Mouse (Mus musculus) hindbrain, embryonic 14.5 days (tissue): ENCODE results near the gene Ugt1a6b. TPM values are rescaled to one million over a fixed set of nuclear protein-coding genes. Genes with fewer than 3 reads are reported as not detected.

Experiments
- ATAC-seq: fragments of 200-750 bp; cut with Nextera tagmentation; 2 replicates; pipeline ENCODE4 v1.8.0; 2017; ENCODE audit warnings: moderate number of reproducible peaks, mild to moderate bottlenecking, moderate TSS enrichment, moderate library complexity; ENCODE audit not compliant: low FRiP score
- DNase-seq: peaks from one replicate; pipeline ENCODE4 v3.0.0-alpha.2; 2015; ENCODE audit warnings: low spot score
- H3K27ac ChIP-seq: fragments of 300-500 bp; sonication (generic); 2 replicates; pipeline ENCODE4 v1.5.1; 2014; ENCODE audit warnings: mild to moderate bottlenecking, moderate library complexity
- H3K27me3 ChIP-seq: fragments of 300-500 bp; sonication (generic); 2 replicates; pipeline ENCODE4 v1.6.1; 2014; ENCODE audit warnings: mild to moderate bottlenecking, low read length, mixed read lengths; ENCODE audit not compliant: control insufficient read depth, insufficient read depth
- H3K36me3 ChIP-seq: fragments of 300-500 bp; sonication (generic); replicated peaks from 2 replicates; pipeline ENCODE4 v1.6.1; 2014; ENCODE audit not compliant: control insufficient read depth, insufficient read depth
- H3K4me1 ChIP-seq: fragments of 300-500 bp; sonication (generic); replicated peaks from 2 replicates; pipeline ENCODE4 v1.6.1; 2014; ENCODE audit warnings: antibody characterized with exemption, low read length, mixed read lengths; ENCODE audit not compliant: control insufficient read depth, insufficient read depth
- H3K4me2 ChIP-seq: fragments of 300-500 bp; sonication (generic); replicated peaks from 2 replicates; pipeline ENCODE4 v1.6.1; 2014; ENCODE audit warnings: mild to moderate bottlenecking, moderate library complexity
- H3K4me3 ChIP-seq: fragments of 300-500 bp; sonication (generic); replicated peaks from 2 replicates; pipeline ENCODE4 v1.5.1; 2014; ENCODE audit warnings: mild to moderate bottlenecking, low read length
- H3K9ac ChIP-seq: fragments of 300-500 bp; sonication (generic); 2 replicates; pipeline ENCODE4 v1.6.1; 2014
- H3K9me3 ChIP-seq: fragments of 300-500 bp; sonication (generic); 2 replicates; pipeline ENCODE4 v1.6.1; 2016; ENCODE audit warnings: low read length; ENCODE audit not compliant: control insufficient read depth
- WGBS: fragments of 180-500 bp; shearing (Covaris S2); extraction: QIAGEN DNeasy Blood & Tissue Kit; methylation state at CpG from one replicate; pipeline ENCODE4 v1.1.7; 2014; 5-methylcytosine and 5-hydroxymethylcytosine counted together
- polyA plus RNA-seq: library from polyadenylated mRNA; unstranded; fragments of >200 nt; fragmentation: Nextera tagmentation; extraction: Ambion mirVana; gene quantifications from 2 replicates; pipeline ENCODE4 v1.2.1, GENCODE M21; 2014

The Ugt1a6b gene
- polyA plus RNA-seq, 1 experiment from 2014 or later = 3.8 TPM

DNA sequence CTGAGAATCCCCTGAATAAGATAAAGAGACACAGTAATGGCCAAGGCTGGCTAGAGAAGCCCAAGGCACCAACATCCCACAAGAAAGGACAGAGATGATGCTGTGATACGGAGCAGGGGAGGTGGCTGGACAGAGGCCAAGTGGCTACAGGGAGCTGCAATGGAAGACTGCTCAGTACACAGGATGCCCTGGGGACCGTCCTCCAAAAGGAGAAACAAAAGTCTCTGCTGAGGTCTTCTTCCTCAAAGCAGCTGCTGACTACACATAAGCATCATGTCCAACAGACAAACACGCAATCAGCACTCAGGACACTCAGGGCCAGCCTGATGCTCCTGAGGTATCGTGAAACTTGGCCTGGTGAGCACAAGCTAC, 161.8 kb downstream of the Ugt1a6b start:
- 78% methylated on average over 4 of the region's 4 CpGs for WGBS
- Histone ChIP-seq H3K4me1 (no peaks in the 10 kb centered on the region), H3K9me3 (no peaks in the 10 kb centered on the region), H3K27me3 (no peaks in the 10 kb centered on the region), H3K9ac (no peak overlapping the region), H3K36me3 (peaks cover 96% of the 10 kb centered on the region), H3K4me2 (no peak overlapping the region), H3K4me3 (no peak overlapping the region), H3K27ac (no peak overlapping the region)
- no peak for ATAC-seq
- DNase-seq = no peak

- Histone ChIP-seq H3K4me2 (no peak overlapping the region), H3K9me3 (no peaks in the 10 kb centered on the region), H3K4me3 (no peak overlapping the region), H3K4me1 (no peaks in the 10 kb centered on the region), H3K36me3 (peaks cover 87% of the 10 kb centered on the region), H3K27ac (no peak overlapping the region), H3K9ac (no peak overlapping the region), H3K27me3 (no peaks in the 10 kb centered on the region)
- ATAC-seq (no peak), DNase-seq (no peak)
- WGBS = 90% methylated on average over 13 of the region's 13 CpGs
Measured at GRCm38 (mm10) chr1:88266123-88266522, 163.1 kb downstream of the Ugt1a6b start.

DNA sequence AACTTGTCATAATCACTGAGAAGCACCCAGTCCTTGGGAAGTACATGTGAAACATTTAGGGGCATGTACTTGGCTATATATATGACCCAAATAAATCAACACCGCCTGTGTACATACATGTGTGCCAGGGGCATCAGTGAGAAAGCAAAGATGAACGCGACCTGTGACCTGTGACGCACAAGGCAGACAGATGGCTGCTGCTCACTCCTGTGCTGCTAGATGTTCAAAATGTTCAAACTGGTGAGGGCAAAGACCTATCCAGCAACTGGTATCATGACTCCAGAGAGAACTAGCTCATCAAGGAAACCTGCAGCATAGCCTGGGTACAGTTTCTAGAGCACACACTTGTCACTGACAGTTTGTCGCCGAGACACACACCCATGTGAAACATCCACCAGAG, 164.4 kb downstream of the Ugt1a6b start:
- no peak overlapping the region for H3K27ac ChIP-seq
- H3K27me3 ChIP-seq = no peaks in the 10 kb centered on the region
- no peak overlapping the region for H3K4me2 ChIP-seq
- no peak overlapping the region for H3K9ac ChIP-seq
- DNase-seq (no peak), ATAC-seq (peak; percentile 6; the same call in 1 of the 2 replicates)
- no peaks in the 10 kb centered on the region for H3K9me3 ChIP-seq
- WGBS = 94% methylated on average over 6 of the region's 6 CpGs
- peaks cover 76% of the 10 kb centered on the region for H3K36me3 ChIP-seq
- H3K4me3 ChIP-seq = no peak overlapping the region
- no peaks in the 10 kb centered on the region for H3K4me1 ChIP-seq

GRCm38 (mm10) chr1:88268070-88268469, 165.0 kb downstream of the Ugt1a6b start:
- 86% methylated on average over 6 of the region's 6 CpGs for WGBS
- DNase-seq = no peak
- Histone ChIP-seq H3K36me3 (peaks cover 74% of the 10 kb centered on the region), H3K27me3 (no peaks in the 10 kb centered on the region), H3K27ac (no peak overlapping the region), H3K4me2 (no peak overlapping the region), H3K4me3 (no peak overlapping the region), H3K9ac (no peak overlapping the region), H3K9me3 (no peaks in the 10 kb centered on the region), H3K4me1 (no peaks in the 10 kb centered on the region)
- ATAC-seq = no peak

Other genes starting within 250 kb of the Ugt1a6b start
- gene Dgkd, start 250.0 kb upstream of the Ugt1a6b start, polyA plus RNA-seq = 50.8 and 51.5 TPM in 2 replicates
- 15.5 and 20.5 TPM in 2 replicates for gene Usp40, start 94.7 kb upstream of the Ugt1a6b start, polyA plus RNA-seq
- gene Ugt1a10, start 47.9 kb upstream of the Ugt1a6b start, polyA plus RNA-seq = not detected in 2 replicates
- not detected in 2 replicates for gene Ugt1a9, start 32.5 kb upstream of the Ugt1a6b start, polyA plus RNA-seq
- gene Ugt1a8, start 15.4 kb upstream of the Ugt1a6b start, polyA plus RNA-seq = not detected in 2 replicates
- gene Ugt1a7c, start 8.2 kb upstream of the Ugt1a6b start, polyA plus RNA-seq = 1.3 and 1.5 TPM in 2 replicates
- gene Ugt1a6a, start 31.6 kb downstream of the Ugt1a6b start, polyA plus RNA-seq = 4.0 and 5.0 TPM in 2 replicates
- not detected in 2 replicates for gene Ugt1a5, start 62.8 kb downstream of the Ugt1a6b start, polyA plus RNA-seq
- gene Ugt1a2, start 97.3 kb downstream of the Ugt1a6b start, polyA plus RNA-seq = not detected in 2 replicates
- 11.9 and 16.5 TPM in 2 replicates for gene Dnajb3, start 102.5 kb downstream of the Ugt1a6b start, polyA plus RNA-seq
- gene Ugt1a1, start 108.7 kb downstream of the Ugt1a6b start, polyA plus RNA-seq = not detected in 2 replicates
- 1.1 and 2.0 TPM in 2 replicates for gene Mroh2a, start 123.7 kb downstream of the Ugt1a6b start, polyA plus RNA-seq
- 64.1 and 64.5 TPM in 2 replicates for gene Hjurp, start 174.4 kb downstream of the Ugt1a6b start, polyA plus RNA-seq
- gene Trpm8, start 174.4 kb downstream of the Ugt1a6b start, polyA plus RNA-seq = 0.10 and 0.17 TPM in 2 replicates